Mouse (Mus musculus): ENCODE data around the gene Usp24. TPM values are rescaled to one million over a fixed set of nuclear protein-coding genes. Genes with fewer than 3 reads are reported as not detected.

Gene Usp24
- polyA plus RNA-seq, 1 experiment from 2014 or later: 9.7 TPM

DNA sequence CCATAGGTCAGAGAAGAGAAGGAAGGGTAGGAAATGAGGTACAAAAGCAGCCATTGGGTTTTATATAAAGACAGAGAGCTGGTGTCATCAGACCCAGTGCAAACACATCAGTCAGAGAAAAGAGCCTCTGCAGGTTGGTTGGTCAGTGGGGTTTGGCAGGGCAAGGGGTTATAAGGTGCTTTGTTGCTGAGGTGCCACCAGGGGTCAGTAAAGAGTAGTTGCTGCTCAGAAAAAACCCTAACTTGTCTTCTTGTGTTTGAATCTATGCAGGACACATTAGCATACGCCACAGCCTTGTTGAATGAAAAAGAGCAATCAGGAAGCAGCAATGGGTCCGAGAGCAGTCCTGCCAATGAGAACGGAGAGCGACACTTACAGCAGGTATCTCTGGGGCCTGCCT lies 120.5 kb downstream of the Usp24 start:
- no peaks in the 10 kb centered on the region for H3K27me3 ChIP-seq (replicated peaks)
- no peak overlapping the region for H3K4me3 ChIP-seq (replicated peaks)
- 68% methylated on average over 4 of the region's 4 CpGs for WGBS
- H3K9me3 ChIP-seq: no peaks in the 10 kb centered on the region
- H3K9ac ChIP-seq: no peak overlapping the region
- H3K27ac ChIP-seq: no peak overlapping the region
- no peak for ATAC-seq (ENCODE audit: insufficient read depth, low FRiP score, low read depth)
- H3K4me1 ChIP-seq: no peaks in the 10 kb centered on the region
- H3K4me2 ChIP-seq: no peak overlapping the region
- peaks cover 48% of the 10 kb centered on the region for H3K36me3 ChIP-seq

DNA sequence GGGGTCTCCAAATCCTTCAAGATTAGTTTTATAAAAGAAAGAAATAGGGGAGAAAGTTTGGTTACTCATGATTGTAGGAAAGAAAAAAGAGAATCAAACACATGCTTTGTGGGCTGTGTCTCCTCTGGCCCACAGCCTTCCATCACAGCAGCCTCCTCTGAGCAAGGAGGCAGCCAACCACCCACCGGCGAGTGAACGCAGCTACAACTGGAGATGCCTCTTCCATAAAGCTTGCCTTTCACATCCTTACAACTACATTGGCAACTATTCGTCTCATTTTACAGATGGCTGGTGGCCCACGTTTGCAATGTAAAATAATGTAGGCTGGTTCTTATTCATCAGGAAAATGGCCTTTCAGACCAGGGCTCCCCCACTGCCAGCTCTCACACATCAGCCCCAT lies 121.2 kb downstream of the Usp24 start:
- no peaks in the 10 kb centered on the region for H3K9me3 ChIP-seq
- H3K4me2 ChIP-seq: no peak overlapping the region
- H3K4me3 ChIP-seq (replicated peaks): no peak overlapping the region
- H3K36me3 ChIP-seq: peaks cover 49% of the 10 kb centered on the region
- ATAC-seq (ENCODE audit: insufficient read depth, low FRiP score, low read depth): no peak
- 92% methylated on average over 5 of the region's 5 CpGs for WGBS
- no peak overlapping the region for H3K9ac ChIP-seq
- H3K4me1 ChIP-seq: no peaks in the 10 kb centered on the region
- no peaks in the 10 kb centered on the region for H3K27me3 ChIP-seq (replicated peaks)
- no peak overlapping the region for H3K27ac ChIP-seq

DNA sequence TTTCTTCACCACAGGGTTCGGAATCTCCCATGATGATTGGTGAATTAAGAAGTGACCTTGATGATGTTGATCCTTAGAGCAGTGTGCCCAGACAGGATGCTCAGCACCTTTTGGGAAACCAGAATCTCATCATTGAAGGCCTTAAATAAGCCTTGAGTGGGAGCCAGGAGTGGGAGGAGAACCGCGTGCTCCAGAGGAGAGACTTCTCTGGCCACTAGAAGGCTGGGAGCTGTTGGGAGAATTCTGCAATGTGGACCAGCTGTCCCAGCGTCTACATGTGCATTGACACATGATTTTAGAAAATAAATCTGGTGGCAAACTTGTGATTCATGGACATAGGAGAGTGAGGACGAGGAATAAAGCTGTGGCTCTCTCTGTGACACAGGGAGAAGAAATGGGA lies 122.8 kb downstream of the Usp24 start:
- Histone ChIP-seq H3K9ac (no peak overlapping the region), H3K4me2 (no peak overlapping the region), H3K27ac (no peak overlapping the region), H3K9me3 (no peaks in the 10 kb centered on the region), H3K4me1 (no peaks in the 10 kb centered on the region), H3K27me3 (replicated peaks) (no peaks in the 10 kb centered on the region), H3K4me3 (replicated peaks) (no peak overlapping the region), H3K36me3 (peaks cover 49% of the 10 kb centered on the region)
- 91% methylated on average over 5 of the region's 5 CpGs for WGBS
- ATAC-seq (ENCODE audit: insufficient read depth, low FRiP score, low read depth): no peak

DNA sequence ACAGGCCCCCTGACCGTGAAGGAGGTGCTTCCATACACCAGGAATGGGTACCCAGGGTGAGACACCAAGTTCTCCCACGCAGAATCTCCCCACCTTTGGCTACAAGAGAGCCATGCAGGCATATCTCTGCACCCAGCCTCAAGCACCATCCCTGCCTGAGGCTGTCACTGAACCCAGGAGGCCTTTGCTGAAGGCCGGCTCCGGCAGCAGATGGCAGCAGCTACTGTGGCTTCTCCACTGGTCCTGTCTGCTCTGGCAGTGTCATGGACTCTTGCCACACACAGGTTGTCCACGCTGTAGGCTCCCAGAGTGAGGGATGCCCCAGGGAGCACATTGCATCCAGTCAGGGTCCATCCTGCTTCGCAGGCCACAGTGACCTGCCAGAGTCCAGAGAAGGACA lies 127.2 kb downstream of the Usp24 start:
- WGBS: 80% methylated on average over 6 of the region's 6 CpGs
- Histone ChIP-seq H3K27ac (no peak overlapping the region), H3K36me3 (peaks cover 26% of the 10 kb centered on the region)

DNA sequence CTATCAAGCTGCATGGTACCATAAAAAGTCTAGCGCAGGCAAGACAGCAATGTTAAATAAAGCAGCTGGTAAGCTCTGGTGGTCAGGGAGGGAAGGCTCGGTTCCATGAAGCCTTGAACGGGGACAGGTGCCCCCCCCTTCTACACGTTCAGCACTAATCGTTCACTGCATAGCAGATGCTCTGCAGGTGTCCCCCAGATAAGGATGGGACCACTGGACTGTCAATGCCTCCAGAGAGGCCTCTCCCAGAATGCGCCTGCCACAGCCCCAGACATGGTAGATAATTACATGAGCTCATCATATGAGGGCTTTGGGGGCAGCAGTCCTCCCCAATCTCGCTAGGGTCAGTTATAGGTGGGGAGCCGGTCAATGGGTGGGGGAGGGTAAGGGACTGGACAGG lies 133.3 kb downstream of the Usp24 start:
- no peak overlapping the region for H3K4me3 ChIP-seq (replicated peaks)
- H3K4me2 ChIP-seq: no peak overlapping the region
- WGBS: 84% methylated on average over 8 of the region's 8 CpGs
- no peaks in the 10 kb centered on the region for H3K36me3 ChIP-seq
- peak; percentile 21; the same call in 1 of the 2 replicates for ATAC-seq (ENCODE audit: insufficient read depth, low FRiP score, low read depth)
- H3K9ac ChIP-seq: no peak overlapping the region
- no peaks in the 10 kb centered on the region for H3K27me3 ChIP-seq (replicated peaks)
- H3K9me3 ChIP-seq: no peaks in the 10 kb centered on the region
- no peaks in the 10 kb centered on the region for H3K4me1 ChIP-seq
- no peak overlapping the region for H3K27ac ChIP-seq

More for the DNA sequence above, 127.2 kb downstream of the Usp24 start:
- Histone ChIP-seq H3K9ac (no peak overlapping the region), H3K4me3 (replicated peaks) (no peak overlapping the region), H3K9me3 (no peaks in the 10 kb centered on the region), H3K4me1 (no peaks in the 10 kb centered on the region), H3K4me2 (no peak overlapping the region), H3K27me3 (replicated peaks) (no peaks in the 10 kb centered on the region)
- ATAC-seq (ENCODE audit: insufficient read depth, low FRiP score, low read depth): no peak

DNA sequence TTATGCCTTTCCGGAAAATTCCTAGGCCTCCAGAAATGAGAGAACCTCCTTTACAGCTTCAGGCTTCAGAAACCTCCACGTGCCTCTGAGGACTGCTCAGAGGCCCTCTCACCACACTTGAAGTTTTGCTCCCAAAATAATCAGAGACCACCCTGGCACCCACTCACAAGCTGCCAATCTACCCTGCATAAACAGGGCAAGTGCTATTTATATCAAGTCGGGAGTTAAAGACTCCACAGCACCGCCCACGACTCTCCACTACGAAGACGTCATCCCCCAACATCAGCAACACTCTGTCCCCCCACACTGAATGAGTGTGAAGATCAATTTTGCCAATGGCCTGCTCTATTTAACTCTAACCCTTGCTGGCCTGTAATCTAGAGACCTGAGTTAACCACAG lies 136.4 kb downstream of the Usp24 start:
- no peaks in the 10 kb centered on the region for H3K9me3 ChIP-seq
- WGBS: 72% methylated on average over 7 of the region's 7 CpGs
- no peaks in the 10 kb centered on the region for H3K36me3 ChIP-seq
- no peak overlapping the region for H3K27ac ChIP-seq
- no peak overlapping the region for H3K4me2 ChIP-seq
- H3K27me3 ChIP-seq (replicated peaks): no peaks in the 10 kb centered on the region
- no peak overlapping the region for H3K9ac ChIP-seq
- no peak overlapping the region for H3K4me3 ChIP-seq (replicated peaks)
- H3K4me1 ChIP-seq: no peaks in the 10 kb centered on the region
- ATAC-seq (ENCODE audit: insufficient read depth, low FRiP score, low read depth): no peak

DNA sequence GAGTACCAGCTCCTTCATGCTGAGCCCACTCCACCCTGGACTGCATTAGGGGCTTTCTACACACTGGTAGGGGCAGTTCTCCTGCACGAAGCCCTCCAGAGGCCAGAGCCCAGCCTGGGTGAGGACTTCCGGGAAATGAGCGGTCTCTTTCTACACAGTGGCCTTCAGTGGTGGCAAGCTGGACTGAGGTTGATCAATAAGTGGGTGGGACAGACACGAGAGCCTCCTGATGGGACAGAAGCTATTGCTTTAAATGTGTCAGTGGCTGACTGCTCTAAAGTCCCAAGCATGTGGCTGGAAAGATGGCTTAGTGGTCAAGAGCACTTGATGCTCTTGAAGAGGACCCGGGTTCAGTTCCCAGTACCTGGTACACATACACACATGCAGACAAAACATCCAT lies 137.1 kb downstream of the Usp24 start:
- H3K27me3 ChIP-seq (replicated peaks): no peaks in the 10 kb centered on the region
- no peak for ATAC-seq (ENCODE audit: insufficient read depth, low FRiP score, low read depth)
- H3K4me2 ChIP-seq: no peak overlapping the region
- 69% methylated on average over 5 of the region's 5 CpGs for WGBS
- H3K4me3 ChIP-seq (replicated peaks): no peak overlapping the region
- no peaks in the 10 kb centered on the region for H3K4me1 ChIP-seq
- H3K9me3 ChIP-seq: no peaks in the 10 kb centered on the region
- H3K36me3 ChIP-seq: no peaks in the 10 kb centered on the region
- no peak overlapping the region for H3K9ac ChIP-seq
- H3K27ac ChIP-seq: no peak overlapping the region

DNA sequence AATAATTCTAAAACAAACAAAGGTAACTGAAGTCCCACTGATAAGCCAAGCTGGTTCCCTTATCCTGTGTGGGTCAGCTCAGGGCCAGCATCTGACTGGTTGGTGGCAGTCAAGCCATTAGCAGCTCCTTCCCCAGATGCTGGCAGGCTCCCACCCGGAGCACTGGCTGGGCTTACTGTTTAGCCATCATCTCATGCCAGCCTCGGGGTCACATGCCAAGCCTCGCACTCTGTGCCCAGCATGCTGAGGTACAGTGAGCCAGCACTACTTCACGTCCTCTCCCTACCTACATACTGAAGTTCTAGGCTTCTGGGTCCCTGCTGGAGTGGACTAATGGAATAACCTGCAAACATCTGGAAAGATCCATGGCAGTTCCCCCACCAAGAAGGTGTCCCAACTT lies 137.5 kb downstream of the Usp24 start:
- H3K27me3 ChIP-seq (replicated peaks): no peaks in the 10 kb centered on the region
- no peak overlapping the region for H3K4me3 ChIP-seq (replicated peaks)
- no peak for ATAC-seq (ENCODE audit: insufficient read depth, low FRiP score, low read depth)
- no peaks in the 10 kb centered on the region for H3K4me1 ChIP-seq
- no peak overlapping the region for H3K27ac ChIP-seq
- H3K4me2 ChIP-seq: no peak overlapping the region
- H3K9ac ChIP-seq: no peak overlapping the region
- no peaks in the 10 kb centered on the region for H3K9me3 ChIP-seq
- 76% methylated on average over 4 of the region's 4 CpGs for WGBS
- no peaks in the 10 kb centered on the region for H3K36me3 ChIP-seq

DNA sequence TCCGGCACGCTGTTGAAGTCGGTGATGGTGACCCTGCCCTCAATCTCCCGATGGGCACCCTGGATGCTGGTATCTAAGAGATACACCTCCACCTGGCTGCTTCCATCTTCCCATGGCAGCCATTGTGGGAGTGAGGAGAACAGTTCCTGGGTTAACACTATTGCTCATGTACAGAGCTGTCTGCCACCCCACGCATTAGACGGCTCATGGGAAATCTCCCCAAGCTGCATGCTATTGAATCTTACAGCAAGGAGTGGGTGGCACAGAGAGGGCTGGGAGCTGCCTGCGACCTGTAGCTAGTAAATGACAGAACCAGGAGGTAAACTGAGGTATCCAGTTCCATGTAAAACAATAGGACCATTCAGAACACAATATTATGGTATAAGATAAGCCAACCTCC lies 138.5 kb downstream of the Usp24 start:
- no peak overlapping the region for H3K4me2 ChIP-seq
- 88% methylated on average over 7 of the region's 7 CpGs for WGBS
- no peak overlapping the region for H3K9ac ChIP-seq
- H3K4me1 ChIP-seq: no peaks in the 10 kb centered on the region
- no peak for ATAC-seq (ENCODE audit: insufficient read depth, low FRiP score, low read depth)
- no peak overlapping the region for H3K27ac ChIP-seq
- H3K27me3 ChIP-seq (replicated peaks): no peaks in the 10 kb centered on the region
- no peaks in the 10 kb centered on the region for H3K36me3 ChIP-seq
- no peak overlapping the region for H3K4me3 ChIP-seq (replicated peaks)
- H3K9me3 ChIP-seq: no peaks in the 10 kb centered on the region

DNA sequence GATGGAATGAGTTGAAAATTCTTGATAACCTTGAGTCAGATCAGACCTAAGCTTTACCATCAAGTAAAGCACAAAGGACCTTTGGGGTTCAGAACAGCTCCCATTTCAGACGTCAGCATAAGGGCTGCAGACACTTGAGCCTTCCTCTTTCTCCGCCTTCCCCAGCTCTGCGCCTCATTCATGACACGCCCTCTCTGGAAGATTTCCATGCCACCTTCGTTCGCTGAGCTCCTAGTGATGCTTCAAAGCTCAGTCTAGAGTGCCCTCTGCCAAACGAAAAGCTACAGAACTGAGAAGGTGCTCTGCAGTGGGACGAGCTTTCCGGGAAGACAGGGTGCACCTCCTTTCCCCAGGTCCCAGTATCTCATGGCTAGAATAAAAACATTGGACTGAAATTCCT lies 146.0 kb downstream of the Usp24 start:
- no peaks in the 10 kb centered on the region for H3K36me3 ChIP-seq
- H3K4me1 ChIP-seq: peaks cover 19% of the 10 kb centered on the region
- H3K9ac ChIP-seq: no peak overlapping the region
- no peak for ATAC-seq (ENCODE audit: insufficient read depth, low FRiP score, low read depth)
- H3K4me3 ChIP-seq (replicated peaks): no peak overlapping the region
- no peak overlapping the region for H3K4me2 ChIP-seq
- WGBS: 74% methylated on average over 9 of the region's 9 CpGs
- no peak overlapping the region for H3K27ac ChIP-seq
- peaks cover 11% of the 10 kb centered on the region; the same call in 1 of the 2 replicates for H3K27me3 ChIP-seq (replicated peaks)
- no peaks in the 10 kb centered on the region for H3K9me3 ChIP-seq

DNA sequence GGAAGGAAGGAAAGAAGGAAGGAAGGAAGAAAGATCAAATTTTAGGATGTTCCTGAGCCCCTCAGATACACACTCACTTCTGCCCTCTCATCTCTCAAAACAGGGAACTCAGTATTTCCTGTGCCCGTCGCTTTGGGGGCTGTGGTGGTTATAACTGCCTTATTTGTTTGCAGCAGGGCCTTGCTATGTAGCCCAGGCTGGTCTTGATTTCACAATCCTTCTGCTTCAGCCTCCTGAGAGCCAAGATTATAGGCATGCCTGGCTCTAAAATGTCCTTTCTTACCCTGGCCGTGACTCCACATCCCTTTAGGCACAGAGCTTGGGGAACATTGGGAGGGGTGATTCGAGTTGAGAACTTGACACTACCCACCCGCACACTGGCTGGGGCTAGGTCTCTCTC lies 146.5 kb downstream of the Usp24 start:
- Histone ChIP-seq H3K9me3 (no peaks in the 10 kb centered on the region), H3K27ac (no peak overlapping the region), H3K27me3 (replicated peaks) (peaks cover 11% of the 10 kb centered on the region; the same call in 1 of the 2 replicates), H3K4me1 (peaks cover 19% of the 10 kb centered on the region), H3K9ac (no peak overlapping the region), H3K4me2 (peak overlapping the region; percentile 86), H3K4me3 (replicated peaks) (peak overlapping the region; percentile 47), H3K36me3 (no peaks in the 10 kb centered on the region)
- no peak for ATAC-seq (ENCODE audit: insufficient read depth, low FRiP score, low read depth)
- 76% methylated on average over 5 of the region's 5 CpGs for WGBS

DNA sequence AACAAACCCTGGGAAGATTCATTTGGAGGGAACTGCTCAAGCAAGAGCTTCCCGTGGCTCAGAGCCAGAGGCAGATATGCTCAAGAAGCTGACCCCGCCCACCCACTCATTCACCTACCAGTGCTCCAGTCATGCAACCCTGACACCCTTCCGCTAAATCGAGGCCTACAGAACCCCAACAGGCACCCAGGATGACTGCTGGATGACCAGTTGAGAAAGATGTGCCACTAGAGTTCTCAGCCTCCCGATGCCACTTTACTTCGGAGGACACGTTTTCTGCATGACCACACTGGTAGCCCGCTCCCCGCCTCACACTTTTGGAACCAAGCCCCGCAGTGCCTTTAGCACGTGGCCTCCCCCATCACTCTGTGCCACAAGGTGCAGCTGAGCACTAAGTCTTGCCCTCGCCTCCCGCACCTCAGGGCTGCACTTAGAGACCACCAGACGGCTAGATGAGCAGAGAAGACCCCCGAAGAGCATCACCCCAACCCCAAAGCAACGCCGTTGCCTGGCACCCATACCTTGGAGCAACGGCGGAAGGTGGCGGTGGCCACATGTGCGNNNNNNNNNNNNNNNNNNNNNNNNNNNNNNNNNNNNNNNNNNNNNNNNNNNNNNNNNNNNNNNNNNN lies 147.3 kb downstream of the Usp24 start:
- no peaks in the 10 kb centered on the region for H3K36me3 ChIP-seq
- no peak; the same call in 1 of the 2 replicates for ATAC-seq (ENCODE audit: insufficient read depth, low FRiP score, low read depth)
- H3K27me3 ChIP-seq (replicated peaks): peaks cover 11% of the 10 kb centered on the region; the same call in 1 of the 2 replicates
- H3K4me2 ChIP-seq: peak overlapping the region; percentile 86
- no peak overlapping the region for H3K27ac ChIP-seq
- H3K9ac ChIP-seq: 0 out of 2 replicates have a peak overlapping the region, but pooled peaks have one; percentile 4
- H3K9me3 ChIP-seq: no peaks in the 10 kb centered on the region
- peaks cover 19% of the 10 kb centered on the region for H3K4me1 ChIP-seq
- WGBS: 30% methylated on average over 21 of the region's 21 CpGs
- peak overlapping the region; percentile 47 for H3K4me3 ChIP-seq (replicated peaks)
